Mouse (Mus musculus) liver, embryonic 12.5 days (tissue): Measurements from ENCODE around the gene Slc27a4. TPM values are rescaled to one million over a fixed set of nuclear protein-coding genes. Genes with fewer than 3 reads are reported as not detected.

Experiments used
- ATAC-seq: fragments of 200-750 bp; cut with Nextera tagmentation; 2 replicates; pipeline ENCODE4 v1.8.0; 2017; ENCODE audit warnings: moderate number of reproducible peaks, mild to moderate bottlenecking, moderate library complexity
- H3K27ac ChIP-seq: fragments of 300-500 bp; sonication (generic); 2 replicates; pipeline ENCODE4 v1.5.1; 2016; ENCODE audit warnings: mild to moderate bottlenecking
- H3K27me3 ChIP-seq: fragments of 300-500 bp; sonication (generic); replicated peaks from 2 replicates; pipeline ENCODE4 v1.6.1; 2016; ENCODE audit warnings: mild to moderate bottlenecking, moderate library complexity
- H3K36me3 ChIP-seq: fragments of 300-500 bp; sonication (generic); 2 replicates; pipeline ENCODE4 v1.6.1; 2016; ENCODE audit warnings: mild to moderate bottlenecking, moderate library complexity
- H3K4me1 ChIP-seq: fragments of 300-500 bp; sonication (generic); 2 replicates; pipeline ENCODE4 v1.6.1; 2016
- H3K4me2 ChIP-seq: fragments of 300-500 bp; sonication (generic); 2 replicates; pipeline ENCODE4 v1.6.1; 2016; ENCODE audit warnings: mild to moderate bottlenecking, moderate library complexity
- H3K4me3 ChIP-seq: fragments of 300-500 bp; sonication (generic); 2 replicates; pipeline ENCODE4 v1.5.1; 2016; ENCODE audit warnings: mild to moderate bottlenecking, moderate library complexity
- H3K9ac ChIP-seq: fragments of 300-500 bp; sonication (generic); 2 replicates; pipeline ENCODE4 v1.6.1; 2016; ENCODE audit warnings: mild to moderate bottlenecking, moderate library complexity
- H3K9me3 ChIP-seq: fragments of 300-500 bp; sonication (generic); replicated peaks from 2 replicates; pipeline ENCODE4 v1.6.1; 2016; ENCODE audit warnings: mild to moderate bottlenecking, moderate library complexity
- WGBS: fragments of 180-500 bp; shearing (Covaris S2); methylation state at CpG from one replicate; pipeline ENCODE4 v1.1.7; 2016; ENCODE audit not compliant: insufficient replicate concordance; 5-methylcytosine and 5-hydroxymethylcytosine counted together
- polyA plus RNA-seq: library from polyadenylated mRNA; unstranded; fragments of >200 nt; fragmentation: Nextera tagmentation; extraction: Ambion mirVana; gene quantifications from 2 replicates; pipeline ENCODE4 v1.2.1, GENCODE M21; 2016

The Slc27a4 gene
- polyA plus RNA-seq, 1 experiment from 2014 or later = 4.3 TPM

DNA sequence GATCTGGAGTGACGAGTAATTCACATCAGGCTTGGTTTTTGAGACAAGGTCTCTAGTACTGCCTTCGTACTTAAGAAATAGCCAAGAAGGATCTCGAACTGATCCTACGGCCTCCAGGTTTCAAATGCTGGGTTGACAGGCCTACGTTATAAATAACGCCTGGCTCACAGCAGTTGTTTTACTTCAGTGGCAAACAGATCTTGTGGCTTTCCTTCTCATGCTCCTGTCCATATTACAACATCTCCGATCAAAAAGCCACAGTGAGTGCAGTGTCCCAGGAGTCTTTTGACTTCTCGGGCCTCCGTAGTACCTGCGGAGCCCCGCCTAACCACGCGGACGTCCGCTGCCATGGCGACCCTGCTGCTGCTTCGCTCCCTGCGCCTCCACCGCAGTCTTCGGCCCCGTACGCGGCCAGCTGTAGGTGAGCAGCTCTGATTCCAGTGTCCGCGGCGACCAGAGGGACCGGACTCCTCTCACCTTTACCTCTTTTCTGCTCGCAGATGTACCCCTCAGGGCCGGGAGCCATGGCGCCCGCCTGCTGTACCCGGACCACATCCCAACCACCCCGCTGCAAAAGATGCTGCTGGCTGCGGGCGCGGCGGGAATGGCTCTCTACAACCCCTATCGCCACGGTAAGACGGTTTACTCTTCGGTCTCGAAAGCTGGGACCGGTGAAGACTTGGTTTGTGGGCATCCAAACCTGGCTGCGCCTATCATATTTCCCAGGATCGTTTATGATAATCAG, 14.3 kb upstream of the Slc27a4 start, which contains the start of gene Trub2:
Trub2 (minus strand) TSS at position 566 of the 745 bp plus-strand sequence.
- Histone ChIP-seq H3K27ac (peak within 1 kb of the TSS; percentile 80), H3K4me2 (peak within 1 kb of the TSS; percentile 94), H3K27me3 (no peaks in the 10 kb centered on the region), H3K4me1 (peaks cover 22% of the 10 kb centered on the region), H3K9me3 (no peaks in the 10 kb centered on the region), H3K4me3 (peak within 1 kb of the TSS; percentile 84), H3K9ac (peak within 1 kb of the TSS; percentile 78), H3K36me3 (peaks cover 64% of the 10 kb centered on the region)
- WGBS = 1% methylated on average over 45 of the region's 45 CpGs
- peak; percentile 84 for ATAC-seq

DNA sequence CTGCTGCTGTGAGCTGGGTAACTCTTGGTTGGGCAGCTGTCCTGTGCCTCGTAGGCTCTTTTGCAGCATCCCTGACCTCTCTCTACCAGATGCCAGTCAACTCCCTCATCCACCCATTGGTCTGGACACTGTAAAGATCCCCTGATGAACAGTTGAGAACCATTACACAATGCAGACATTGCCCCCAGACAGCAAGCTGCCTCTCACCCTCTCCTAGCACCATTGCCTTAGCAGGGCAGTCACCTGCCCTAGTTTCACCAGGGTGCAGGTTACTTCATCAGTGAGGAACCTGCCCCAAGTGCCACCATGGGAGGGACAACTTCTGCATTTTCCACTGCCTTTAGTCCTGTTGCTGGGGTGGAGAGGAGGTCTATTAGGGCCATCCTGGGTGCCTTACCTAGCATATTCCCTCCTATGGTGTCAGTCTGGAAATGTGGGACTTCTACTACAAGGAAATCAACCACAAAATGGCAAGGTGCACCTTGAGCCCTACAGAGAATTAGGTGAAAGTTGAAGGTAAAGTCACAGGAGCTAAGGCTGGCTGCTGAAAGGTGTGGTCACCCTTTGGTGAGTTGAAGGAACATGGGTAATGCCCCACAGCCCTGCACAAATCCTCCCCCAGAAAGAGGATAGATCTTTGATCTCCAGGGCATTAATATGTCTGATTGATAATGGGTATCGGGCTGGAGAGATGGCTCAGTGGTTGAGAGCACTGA, 9.5 kb upstream of the Slc27a4 start:
- Histone ChIP-seq H3K27me3 (no peaks in the 10 kb centered on the region), H3K27ac (no peak overlapping the region), H3K36me3 (peaks cover 52% of the 10 kb centered on the region), H3K9me3 (no peaks in the 10 kb centered on the region), H3K9ac (no peak overlapping the region), H3K4me2 (no peak overlapping the region), H3K4me1 (peaks cover 13% of the 10 kb centered on the region), H3K4me3 (no peak overlapping the region)
- no peak for ATAC-seq
- 79% methylated on average over 2 of the region's 2 CpGs for whole genome bisulfite sequencing

DNA sequence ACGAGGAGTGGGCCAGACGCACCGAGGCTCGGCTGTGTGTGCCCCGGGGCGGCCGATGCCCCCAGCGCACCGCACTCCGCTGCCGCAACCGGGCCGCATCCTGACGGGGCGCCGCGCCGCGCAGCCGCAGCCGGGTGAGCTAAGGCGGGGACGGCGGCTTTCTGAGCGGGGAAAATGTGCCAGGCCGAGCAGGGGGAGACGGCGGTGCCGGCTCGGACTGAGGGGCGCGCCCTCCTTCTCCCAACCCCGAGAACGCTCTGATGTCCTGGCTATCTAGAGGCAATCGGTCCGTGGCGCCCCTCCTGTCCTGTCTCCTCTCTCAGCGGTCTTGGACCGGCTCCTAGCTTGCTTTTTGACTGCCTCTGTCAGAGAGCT, 380 bp downstream of the Slc27a4 start:
- peaks cover 12% of the 10 kb centered on the region for H3K4me1 ChIP-seq
- H3K27me3 ChIP-seq = peaks cover 47% of the 10 kb centered on the region
- WGBS = 0% methylated on average over 37 of the region's 39 CpGs
- H3K36me3 ChIP-seq = peaks cover 23% of the 10 kb centered on the region
- H3K9ac ChIP-seq = peak overlapping the region; percentile 82
- H3K9me3 ChIP-seq = no peaks in the 10 kb centered on the region
- ATAC-seq = no peak; the same call in none of the 2 replicates
- peak overlapping the region; percentile 98 for H3K4me2 ChIP-seq
- H3K27ac ChIP-seq = 0 out of 2 replicates have a peak overlapping the region, but pooled peaks have one; percentile 27
- H3K4me3 ChIP-seq = peak overlapping the region; percentile 69

DNA sequence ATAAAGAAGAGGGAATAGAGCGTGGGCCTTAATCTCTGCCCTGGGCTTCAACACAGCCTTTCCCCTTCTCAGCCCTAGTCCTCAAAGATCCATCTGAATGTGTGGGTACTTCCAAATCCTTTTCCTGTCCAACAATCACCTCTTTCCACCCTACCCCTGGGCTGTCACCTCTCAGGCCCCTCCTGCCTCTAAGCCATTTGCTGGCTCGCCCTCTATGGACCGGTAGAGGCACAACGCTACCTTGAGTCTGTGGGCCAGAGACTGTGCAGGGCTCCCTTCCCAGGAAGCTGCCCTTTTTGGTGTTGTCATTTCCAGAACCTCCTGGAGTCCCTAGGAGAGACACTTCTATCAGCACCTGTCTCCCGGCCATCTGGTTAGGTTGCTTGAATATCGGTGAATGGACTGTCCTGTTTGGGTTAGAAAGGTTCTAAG, 982 bp downstream of the Slc27a4 start:
- 24% methylated on average over 6 of the region's 6 CpGs for WGBS
- peaks cover 12% of the 10 kb centered on the region for H3K4me1 ChIP-seq
- ATAC-seq = no peak
- H3K9ac ChIP-seq = peak overlapping the region; percentile 82
- peak overlapping the region; percentile 69 for H3K4me3 ChIP-seq
- peaks cover 47% of the 10 kb centered on the region for H3K27me3 ChIP-seq
- peak overlapping the region; percentile 98 for H3K4me2 ChIP-seq
- peaks cover 28% of the 10 kb centered on the region for H3K36me3 ChIP-seq
- no peaks in the 10 kb centered on the region for H3K9me3 ChIP-seq
- no peak overlapping the region for H3K27ac ChIP-seq

DNA sequence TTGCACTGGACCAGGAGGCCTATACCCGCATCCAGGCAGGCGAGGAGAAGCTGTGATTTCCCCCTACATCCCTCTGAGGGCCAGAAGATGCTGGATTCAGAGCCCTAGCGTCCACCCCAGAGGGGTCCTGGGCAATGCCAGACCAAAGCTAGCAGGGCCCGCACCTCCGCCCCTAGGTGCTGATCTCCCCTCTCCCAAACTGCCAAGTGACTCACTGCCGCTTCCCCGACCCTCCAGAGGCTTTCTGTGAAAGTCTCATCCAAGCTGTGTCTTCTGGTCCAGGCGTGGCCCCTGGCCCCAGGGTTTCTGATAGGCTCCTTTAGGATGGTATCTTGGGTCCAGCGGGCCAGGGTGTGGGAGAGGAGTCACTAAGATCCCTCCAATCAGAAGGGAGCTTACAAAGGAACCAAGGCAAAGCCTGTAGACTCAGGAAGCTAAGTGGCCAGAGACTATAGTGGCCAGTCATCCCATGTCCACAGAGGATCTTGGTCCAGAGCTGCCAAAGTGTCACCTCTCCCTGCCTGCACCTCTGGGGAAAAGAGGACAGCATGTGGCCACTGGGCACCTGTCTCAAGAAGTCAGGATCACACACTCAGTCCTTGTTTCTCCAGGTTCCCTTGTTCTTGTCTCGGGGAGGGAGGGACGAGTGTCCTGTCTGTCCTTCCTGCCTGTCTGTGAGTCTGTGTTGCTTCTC, 13.4 kb downstream of the Slc27a4 start:
- no peak overlapping the region for H3K27ac ChIP-seq
- H3K4me1 ChIP-seq = peaks cover 23% of the 10 kb centered on the region
- H3K9ac ChIP-seq = no peak overlapping the region
- no peaks in the 10 kb centered on the region for H3K27me3 ChIP-seq
- WGBS = 69% methylated on average over 11 of the region's 11 CpGs
- ATAC-seq = no peak
- H3K9me3 ChIP-seq = no peaks in the 10 kb centered on the region
- H3K36me3 ChIP-seq = peaks cover 19% of the 10 kb centered on the region
- no peak overlapping the region for H3K4me3 ChIP-seq
- no peak overlapping the region for H3K4me2 ChIP-seq

DNA sequence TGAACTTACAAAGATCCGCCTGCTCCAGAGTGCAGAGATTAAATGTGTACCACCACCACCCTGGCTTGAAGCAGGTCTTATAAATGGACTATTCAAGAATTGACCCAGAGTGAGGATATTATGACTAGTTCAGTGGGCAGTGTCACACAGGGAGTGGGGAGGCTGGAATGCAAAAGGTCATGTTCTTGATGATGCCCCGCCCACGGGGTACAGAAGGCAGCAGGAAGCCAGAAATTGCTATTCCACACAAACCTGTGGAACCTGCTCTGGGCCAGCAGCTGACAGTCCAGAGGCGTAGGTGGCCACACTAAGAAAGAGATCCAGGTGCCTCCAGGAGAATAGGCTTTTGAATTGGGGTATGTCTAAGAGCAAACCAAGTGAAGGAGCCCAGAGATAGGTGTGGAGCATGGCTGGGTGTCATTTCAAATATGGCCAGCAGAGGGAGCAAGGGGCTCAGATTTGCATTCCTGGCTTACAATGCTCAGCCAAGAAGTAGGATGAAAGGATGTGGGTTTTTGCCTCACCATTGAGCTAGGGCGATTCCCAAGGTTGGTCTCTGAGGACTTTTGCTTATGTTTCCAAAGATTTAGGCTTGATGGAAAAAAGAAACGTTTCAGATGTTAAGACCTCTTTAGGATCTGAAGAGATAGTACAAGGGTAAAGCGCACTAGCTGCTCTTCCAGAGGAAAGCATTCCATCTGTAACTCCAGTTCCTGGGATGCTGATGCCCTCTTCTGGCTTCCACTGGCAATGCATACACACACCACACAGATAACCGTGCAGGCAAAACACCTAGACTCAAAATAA, 15.2 kb downstream of the Slc27a4 start:
- Histone ChIP-seq H3K4me1 (peaks cover 25% of the 10 kb centered on the region), H3K4me2 (no peak overlapping the region), H3K27ac (no peak overlapping the region), H3K36me3 (peaks cover 10% of the 10 kb centered on the region), H3K27me3 (no peaks in the 10 kb centered on the region), H3K4me3 (no peak overlapping the region), H3K9ac (no peak overlapping the region), H3K9me3 (no peaks in the 10 kb centered on the region)
- 39% methylated on average over 8 of the region's 8 CpGs for WGBS
- ATAC-seq = no peak; the same call in 1 of the 2 replicates

DNA sequence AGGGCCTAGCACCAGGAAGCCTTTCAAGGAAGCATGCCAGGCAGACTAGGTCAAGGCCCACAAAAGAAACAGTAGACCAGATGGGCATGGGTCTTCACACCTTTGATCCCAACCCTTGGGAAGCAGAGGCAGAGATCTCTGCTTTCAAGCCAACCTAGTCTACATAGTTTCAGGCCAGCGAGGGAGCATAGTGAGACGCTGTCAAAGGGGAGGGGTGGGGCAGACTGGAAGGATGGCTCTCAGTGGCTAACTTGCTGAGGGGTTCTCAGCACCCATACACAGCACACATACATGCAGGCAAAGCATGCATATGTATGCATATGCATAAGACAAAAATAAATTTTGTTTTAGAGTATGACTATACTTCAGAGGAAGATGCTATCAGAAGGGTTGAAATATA, 16.9 kb downstream of the Slc27a4 start:
- Histone ChIP-seq H3K4me3 (no peak overlapping the region), H3K9ac (no peak overlapping the region), H3K4me1 (peaks cover 25% of the 10 kb centered on the region), H3K27ac (no peak overlapping the region), H3K27me3 (no peaks in the 10 kb centered on the region), H3K36me3 (peaks cover 2% of the 10 kb centered on the region), H3K9me3 (no peaks in the 10 kb centered on the region), H3K4me2 (peak overlapping the region; percentile 87)
- ATAC-seq = no peak
- WGBS = 27% methylated on average over 2 of the region's 2 CpGs

DNA sequence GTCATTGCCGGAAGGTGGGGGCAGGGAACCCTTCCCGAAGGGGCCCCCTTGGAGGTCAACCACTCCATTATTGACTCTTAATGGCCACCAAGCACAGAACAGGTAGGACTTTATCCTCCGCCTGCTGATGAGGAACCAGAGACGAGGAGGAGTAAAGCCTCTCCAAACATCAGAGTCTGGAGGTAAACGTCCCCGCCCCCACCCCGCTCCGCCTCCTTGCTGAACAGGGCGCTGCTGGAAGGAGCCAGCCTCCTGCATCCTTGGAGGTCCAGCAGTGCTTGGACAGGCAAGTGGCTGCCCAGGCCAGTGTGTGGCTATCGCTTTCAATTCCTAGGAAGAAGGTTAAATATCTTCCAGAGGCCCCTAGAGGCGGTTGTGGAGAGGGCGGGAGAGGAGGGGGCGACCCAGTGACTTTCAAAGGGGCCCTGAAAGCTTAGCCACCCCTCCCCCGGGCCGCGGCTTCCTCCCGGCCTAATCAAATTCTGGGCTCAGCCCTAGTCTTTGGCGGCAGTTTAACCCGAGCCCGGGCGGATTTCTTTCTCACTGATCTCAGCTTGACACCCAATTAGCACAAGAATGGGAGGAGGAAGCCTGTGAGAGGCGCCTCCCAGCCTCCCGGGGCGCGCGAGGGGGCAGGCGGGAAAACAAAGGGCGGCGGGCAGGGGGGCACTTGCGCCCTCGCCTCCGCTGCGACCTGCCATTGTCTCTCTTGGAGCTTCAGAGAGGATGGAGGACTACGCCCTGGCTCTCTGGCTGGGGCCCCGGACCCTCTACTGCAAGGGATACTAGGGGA, 17.8 kb downstream of the Slc27a4 start, which contains the start of gene Urm1:
Urm1 (plus strand) TSS at position 51 of the 793 bp plus-strand sequence.
- H3K4me3 ChIP-seq = peak within 1 kb of the TSS; percentile 57
- H3K27me3 ChIP-seq = no peaks in the 10 kb centered on the region
- H3K4me2 ChIP-seq = peak within 1 kb of the TSS; percentile 87
- no peaks in the 10 kb centered on the region for H3K9me3 ChIP-seq
- H3K9ac ChIP-seq = peak within 1 kb of the TSS; percentile 64
- no peaks in the 10 kb centered on the region for H3K36me3 ChIP-seq
- peaks cover 25% of the 10 kb centered on the region for H3K4me1 ChIP-seq
- WGBS = 3% methylated on average over 35 of the region's 35 CpGs
- peak within 1 kb of the TSS; percentile 74 for H3K27ac ChIP-seq
- ATAC-seq = peak; percentile 71

DNA sequence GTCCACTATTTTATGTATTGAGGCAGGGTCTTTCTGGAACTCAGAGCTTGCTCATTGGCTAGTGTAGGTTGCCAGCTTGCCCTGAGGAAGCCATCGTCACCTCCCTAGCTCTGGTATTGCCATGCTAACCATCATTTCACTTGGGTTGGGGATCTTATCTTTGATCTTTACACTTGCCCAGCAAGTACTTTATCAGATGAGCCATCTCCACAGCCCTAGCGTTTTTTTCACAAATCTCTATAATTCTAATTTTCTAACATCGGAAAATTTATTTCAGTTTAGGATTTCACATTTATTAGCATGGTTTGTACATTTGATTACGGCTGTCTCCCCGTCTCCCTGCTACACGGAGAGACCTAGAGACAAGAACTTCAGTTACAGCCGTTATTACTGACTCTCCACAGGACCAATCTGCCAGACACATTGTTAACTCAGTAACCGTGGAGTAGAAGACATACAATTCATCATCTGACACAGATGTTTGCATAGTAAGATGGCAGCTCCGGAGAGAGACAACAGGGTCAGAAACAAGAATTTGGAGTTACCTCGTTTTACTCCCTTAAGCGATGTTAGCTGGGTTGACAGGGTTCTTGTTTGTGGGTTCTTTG, 24.0 kb downstream of the Slc27a4 start:
- Histone ChIP-seq H3K9ac (peak overlapping the region; percentile 79), H3K4me3 (peak overlapping the region; percentile 94), H3K9me3 (no peaks in the 10 kb centered on the region), H3K4me1 (peaks cover 22% of the 10 kb centered on the region), H3K27ac (peak overlapping the region; percentile 85), H3K4me2 (peak overlapping the region; percentile 88), H3K27me3 (no peaks in the 10 kb centered on the region), H3K36me3 (peaks cover 7% of the 10 kb centered on the region)
- 8% methylated on average over 11 of the region's 11 CpGs for WGBS
- no peak for ATAC-seq

DNA sequence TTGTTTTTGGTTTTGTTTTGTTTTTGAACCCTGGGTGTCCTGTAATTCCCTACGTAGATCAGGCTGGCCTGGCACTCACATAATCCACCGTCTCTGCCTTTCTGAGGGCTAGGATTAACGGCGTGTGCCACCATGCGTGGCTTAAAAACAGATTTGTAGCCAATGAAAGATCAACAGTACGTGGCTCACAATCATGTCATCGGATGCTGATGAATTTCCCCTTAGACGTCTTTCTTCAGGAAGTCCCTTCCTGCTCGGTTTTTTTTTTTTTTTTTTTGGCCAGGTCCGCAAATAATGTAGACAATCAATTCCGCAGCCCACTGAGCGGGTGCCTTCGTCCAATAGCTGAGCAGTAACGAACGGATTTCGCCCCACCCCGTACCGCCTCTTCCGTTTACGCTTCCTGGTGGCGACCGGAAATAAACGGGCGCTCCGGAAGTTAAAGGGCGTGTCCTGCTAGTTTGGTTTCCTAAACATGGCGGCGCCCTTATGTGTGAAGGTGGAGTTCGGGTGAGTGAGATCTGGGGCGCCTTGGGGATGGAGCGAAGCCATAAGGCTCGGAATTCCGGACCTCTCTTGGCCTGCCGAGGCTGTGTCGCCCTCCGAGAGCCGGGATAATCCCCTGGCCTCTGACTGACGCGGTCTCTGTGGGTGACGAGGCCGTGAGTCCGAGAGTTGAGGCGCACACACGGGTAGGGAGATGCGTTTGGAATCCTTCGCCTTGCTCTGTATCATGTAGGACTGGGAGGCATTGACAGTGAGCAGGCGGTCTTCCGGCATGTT, 24.7 kb downstream of the Slc27a4 start:
- Histone ChIP-seq H3K4me1 (peaks cover 22% of the 10 kb centered on the region), H3K4me3 (peak overlapping the region; percentile 94), H3K27ac (peak overlapping the region; percentile 85), H3K9me3 (no peaks in the 10 kb centered on the region), H3K4me2 (peak overlapping the region; percentile 88), H3K27me3 (no peaks in the 10 kb centered on the region), H3K36me3 (peaks cover 13% of the 10 kb centered on the region), H3K9ac (peak overlapping the region; percentile 79)
- 1% methylated on average over 48 of the region's 48 CpGs for WGBS
- ATAC-seq = peak; percentile 95
